Mouse (Mus musculus) right cerebral cortex, adult 18-20 months (tissue): ENCODE results near the gene Gpr68.
A peak's percentile ranks its signal among the peaks of the same experiment; 100 is the strongest.

Experiments
- DNase-seq: peaks from one replicate; pipeline ENCODE4 v3.0.0; 2022; ENCODE audit warnings: mixed read lengths

Gene Gpr68

DNA sequence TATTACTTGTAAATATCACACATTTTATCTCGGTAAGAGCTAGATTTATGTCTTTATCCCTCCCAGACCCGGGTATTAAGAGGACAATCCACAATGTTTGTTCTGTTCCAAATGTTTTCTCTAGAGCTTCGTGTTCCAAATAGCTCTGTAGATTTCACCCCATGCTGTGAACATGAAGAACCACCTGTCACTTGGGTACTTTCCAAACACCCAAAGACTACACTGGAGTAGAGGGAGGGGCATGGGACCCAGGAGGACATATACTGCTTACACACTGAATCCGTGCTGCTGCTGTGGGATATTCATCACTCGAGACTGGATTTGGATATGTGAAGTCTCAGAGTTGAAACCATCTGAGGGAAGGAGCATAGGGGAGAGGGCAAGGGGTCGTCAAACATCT lies 1.8 kb upstream of the Gpr68 start:
- no peak for DNase-seq

DNA sequence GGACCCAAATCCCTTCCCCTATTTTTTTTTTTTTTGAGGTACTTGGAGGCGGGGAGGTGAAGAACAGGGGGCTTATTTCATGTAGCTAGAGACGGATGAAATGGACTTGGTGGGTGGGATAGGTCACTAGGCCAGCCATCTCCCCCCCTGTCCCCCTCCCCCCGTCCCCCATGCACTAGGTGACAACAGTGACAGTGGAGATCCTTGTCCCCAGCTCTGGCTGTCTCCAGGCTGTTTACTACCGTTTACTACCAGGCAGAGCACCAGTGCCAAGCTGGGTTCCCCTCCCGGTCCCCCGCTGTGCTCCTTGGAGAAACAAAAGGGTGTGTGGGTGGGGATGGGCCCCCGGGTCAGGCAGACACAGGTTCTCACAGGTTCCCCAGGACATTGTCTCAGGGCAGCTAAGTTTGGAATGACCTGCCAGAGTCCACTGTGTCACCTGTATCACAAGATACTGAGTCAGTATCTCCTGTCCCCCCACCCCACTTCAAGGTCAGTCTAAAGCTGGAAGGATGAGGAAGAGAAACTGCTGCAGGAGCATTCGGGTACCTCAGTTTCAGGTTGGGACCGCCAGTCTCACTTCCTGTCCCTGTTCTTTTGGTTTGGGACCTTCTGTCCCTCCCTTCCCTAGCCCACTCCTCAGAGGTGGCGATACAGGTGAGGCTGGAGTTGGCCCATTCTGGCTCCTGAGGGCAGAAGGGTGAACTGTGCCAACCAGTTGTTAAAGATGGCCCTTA lies 468 bp upstream of the Gpr68 start:
- no peak for DNase-seq

DNA sequence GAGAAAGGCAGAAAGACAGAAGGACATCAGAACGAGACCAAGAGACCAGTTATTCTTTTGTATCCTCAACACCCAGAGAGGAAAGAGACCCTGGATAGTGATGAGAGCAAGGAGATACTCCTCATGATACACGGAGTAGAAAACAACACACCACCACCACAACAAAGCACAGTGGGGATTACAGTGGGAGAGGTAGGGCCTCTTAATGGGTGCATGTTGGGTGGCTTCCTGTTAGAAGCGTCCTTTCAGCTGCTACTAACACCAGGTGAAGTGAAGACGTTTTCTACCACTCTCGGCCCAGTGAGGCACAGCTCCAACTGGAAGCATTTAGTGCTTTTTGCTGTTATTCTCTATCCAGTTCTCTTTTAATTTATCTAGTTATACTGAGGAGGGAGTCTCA lies 1.1 kb downstream of the Gpr68 start:
- DNase-seq: no peak

DNA sequence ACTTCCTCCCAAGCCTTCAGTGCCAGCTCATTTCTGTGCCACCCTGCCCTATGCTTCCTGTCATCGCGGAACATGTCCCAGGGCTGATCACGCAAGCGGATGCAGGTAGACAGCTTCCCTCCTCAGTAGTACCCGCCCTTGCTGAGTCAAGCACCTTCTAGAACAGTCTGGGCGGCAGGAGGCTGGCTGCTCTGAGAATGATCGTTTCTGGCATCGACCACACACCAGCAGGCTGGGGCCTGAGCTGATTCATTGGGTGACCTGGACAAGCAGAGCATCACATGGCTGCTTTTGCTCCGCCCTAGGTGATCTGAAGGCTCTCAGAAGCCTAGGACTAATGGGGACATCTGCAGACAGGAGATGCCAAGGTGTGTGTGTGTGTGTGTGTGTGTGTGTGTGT lies 4.2 kb downstream of the Gpr68 start:
- no peak for DNase-seq

DNA sequence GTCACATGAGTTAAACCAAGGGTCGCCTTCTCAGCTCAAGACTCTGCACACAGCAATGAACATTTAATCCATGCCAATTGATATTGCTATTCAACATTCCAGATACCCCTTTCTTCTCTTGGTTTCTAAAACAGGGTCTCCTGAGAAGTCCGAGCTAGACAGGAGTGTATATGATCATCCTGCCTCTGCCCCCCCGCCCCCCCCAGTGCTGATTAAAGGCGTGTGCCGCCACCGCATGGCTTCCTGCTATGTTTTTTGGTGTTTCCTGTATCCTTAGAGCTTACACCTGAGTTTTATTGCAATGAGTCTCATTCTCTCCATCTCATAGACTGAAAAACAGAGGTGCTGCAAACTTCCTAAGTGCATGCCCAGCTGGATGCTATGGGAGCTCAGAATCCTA lies 6.6 kb downstream of the Gpr68 start:
- no peak for DNase-seq

DNA sequence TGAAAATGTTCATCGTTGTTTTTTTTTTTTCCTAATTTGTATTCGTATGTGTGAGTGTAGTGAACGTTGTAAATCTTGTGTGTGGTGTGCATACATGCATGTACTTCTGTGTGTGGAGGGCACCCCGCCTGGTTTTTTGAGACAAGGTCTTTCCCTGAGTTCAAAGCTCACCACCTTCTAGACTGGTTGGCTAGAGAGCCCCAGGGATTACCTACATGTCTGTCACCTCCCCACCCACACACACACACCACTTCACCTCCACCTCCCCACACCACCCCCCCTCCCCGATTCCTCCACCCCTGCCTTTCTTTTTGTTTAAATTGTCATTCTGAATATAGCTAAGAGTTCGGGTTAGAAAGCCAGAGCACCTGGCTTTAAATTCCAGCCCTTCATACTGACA lies 7.1 kb downstream of the Gpr68 start:
- no peak for DNase-seq

DNA sequence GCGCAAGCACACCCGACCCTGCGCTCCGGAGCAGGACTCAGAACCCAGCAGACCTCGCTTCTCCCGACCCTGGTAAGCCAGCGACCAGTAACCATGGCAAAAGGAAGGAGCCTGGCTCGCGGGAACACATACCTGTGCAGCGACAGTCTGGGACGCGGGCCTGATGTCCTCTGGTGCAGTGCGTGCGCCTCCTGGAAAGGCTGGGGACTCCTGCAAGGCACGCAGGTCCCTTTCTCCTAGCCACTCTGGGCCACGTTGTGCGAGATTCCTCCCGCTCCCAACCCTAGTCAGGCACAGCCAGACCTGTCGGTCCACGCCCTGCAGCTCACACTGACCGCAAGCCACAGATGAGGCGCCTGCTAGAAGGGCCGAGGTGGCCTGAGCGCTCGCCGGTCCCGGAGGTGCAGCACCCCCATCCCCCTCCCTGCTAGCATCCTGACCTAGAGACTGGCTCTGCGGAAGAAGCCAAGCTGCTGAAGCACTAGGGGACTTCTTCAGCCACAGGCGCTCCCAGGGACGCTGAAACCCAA lies 8.8 kb downstream of the Gpr68 start:
- DNase-seq: peak; percentile 51

DNA sequence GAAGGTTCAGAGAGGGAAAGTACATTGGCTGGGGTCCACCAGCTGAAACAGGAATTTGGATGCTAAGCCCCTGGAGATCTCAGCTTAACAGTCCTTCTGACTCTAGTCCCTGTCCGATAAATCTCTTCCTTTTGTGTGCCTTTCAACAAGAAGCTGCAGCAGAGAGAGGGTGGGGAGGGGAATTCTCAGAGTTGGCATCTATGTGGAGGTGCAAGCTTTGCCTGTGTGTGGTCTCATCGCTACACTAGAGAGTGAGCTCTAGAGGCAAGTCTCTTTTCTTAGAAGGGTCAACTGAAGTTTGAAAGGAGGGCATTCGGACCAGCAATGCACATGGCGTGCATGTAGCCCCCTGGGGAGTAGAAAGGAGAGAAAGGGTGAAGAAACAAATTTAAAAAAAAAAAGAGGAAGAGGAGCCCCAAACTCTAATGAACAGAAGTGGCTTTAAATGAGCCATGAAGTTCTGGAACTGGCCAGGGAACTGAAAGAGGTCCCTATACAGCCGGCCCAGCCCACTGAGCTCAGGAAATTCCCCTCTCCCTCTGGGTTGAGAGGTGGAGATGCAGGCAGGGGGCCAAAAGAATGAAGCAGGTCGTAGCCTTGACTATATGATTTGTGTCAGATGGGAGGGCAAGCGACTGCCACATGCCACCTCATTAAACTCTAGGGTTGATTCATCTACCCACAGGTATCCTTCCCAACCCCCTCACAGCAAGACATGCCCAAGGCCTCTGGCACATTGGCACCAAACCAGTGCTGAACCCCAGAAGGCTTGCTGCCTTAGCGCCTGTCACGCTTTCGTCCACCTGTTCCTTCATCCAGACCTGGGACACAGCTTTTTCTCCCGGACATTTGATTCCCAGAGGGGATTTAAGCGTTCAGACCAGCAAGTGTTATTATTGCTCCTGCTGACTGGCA lies 10.0 kb downstream of the Gpr68 start:
- DNase-seq: no peak

DNA sequence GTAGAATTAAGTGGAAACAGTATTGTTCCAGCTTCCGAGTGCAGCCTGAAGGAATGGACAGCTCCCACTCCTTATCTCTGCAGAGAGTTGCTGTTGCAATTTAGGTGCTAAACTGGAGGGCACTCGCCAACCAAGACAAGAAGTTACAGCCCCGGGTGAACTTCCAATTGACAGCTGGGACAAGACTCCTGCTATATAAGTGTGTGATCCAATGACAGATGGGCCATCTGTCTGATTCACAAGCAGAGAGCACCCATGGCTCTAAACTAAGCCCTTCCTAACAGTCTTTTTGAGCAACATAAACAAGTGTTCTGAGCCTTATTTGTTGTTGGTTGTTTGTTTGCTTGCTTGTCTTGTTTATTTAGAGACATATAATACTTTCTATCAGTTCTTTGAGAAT lies 11.3 kb downstream of the Gpr68 start:
- no peak for DNase-seq

DNA sequence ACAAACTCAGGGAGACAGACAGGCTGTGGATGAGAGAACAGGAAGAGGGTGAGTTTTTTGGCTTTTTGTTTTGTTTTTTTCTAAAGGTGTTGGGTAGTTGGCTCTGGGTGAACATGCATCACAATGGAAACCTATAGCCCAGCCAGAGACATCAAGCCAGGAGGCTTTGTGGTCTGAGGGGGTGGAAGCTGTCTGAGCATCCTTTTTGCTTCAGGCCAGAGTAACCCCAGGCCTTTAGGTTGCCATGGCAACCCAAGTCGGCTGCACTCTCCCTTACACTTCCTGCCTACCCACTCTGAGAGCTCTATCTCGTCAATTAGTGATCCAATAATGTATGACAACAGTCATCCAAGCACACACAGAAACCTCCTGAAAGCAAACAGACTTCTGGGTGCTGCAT lies 12.5 kb downstream of the Gpr68 start:
- DNase-seq: no peak

DNA sequence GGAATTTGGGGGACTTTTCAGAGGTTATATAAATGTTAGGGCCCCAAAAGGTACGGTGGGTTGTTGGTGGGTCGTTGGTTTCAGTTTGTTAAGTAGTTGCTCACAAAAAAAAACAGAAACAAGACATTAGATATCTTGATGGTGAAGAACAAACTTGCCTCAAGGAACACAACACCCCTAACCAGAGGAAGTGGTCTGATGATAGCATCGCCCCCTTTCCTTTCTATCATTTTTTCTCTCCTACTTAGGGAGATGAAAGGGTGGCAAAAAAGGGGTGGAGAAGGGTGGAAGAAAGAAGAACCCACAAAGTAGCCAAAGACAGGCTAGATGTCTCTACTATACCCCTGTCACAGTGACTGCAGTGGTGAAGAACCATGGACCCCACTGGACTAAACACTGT lies 17.4 kb downstream of the Gpr68 start:
- no peak for DNase-seq

DNA sequence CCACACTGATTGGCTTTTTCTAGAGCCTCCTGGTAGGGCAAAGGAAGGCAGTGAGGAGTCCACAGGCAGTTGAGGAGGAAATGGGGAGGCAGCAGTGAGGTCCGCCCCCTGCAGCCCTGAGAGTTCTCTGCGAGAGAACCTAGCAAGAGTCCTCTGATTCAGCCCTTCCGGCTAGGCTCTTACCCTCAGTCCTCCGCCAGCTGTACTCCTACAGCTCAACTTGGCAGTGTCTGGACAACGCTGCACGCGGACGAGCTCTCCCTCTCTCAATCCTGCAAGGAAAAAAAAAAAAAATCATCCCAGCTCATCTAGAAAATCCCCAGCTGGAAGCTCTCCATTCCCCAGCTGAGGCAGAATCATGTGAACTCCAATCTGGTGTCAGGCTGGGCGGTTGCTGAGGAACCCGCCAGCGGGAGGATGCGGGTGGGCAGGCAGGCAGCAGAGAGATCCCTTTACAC lies 20.2 kb downstream of the Gpr68 start:
- peak; percentile 89 for DNase-seq

DNA sequence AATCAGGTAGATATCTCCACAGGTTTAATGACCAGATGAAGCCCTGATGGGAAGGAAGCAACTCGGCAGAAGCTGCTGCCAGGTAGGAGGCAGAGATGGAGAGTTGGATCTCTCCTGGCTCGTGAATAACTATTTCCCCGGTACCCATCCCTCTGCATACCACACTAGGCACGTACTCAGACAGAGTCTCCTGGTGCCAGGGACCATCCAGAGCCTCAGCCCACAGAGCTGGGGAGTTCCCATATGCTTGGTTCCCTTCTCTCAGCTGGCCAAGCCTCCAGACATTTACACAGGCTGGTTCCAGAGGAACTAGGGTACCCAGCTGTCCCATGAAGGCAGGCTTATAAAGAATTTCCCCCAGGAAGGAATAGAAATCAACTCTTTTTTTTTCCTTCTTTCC lies 21.1 kb downstream of the Gpr68 start:
- peak; percentile 38 for DNase-seq

DNA sequence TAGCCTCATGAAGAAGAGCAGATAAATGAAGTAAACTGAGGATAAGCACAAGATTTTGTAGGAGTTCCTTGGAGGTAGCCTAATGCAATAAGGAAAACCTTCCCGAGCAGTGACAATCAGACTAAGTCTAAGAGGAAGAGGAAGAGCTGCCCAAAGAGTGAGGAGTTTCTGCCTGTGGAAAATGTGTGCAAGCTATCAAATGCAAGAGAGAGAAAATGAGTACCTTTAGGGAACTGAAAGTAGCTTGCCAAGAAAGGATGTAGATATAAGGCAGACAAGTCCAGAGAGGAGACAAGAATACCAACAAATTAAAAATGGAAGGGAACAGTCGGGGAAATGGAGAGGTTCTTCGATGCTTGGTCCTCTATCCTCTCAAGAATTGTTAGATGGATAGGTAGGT lies 22.4 kb downstream of the Gpr68 start:
- DNase-seq: no peak

DNA sequence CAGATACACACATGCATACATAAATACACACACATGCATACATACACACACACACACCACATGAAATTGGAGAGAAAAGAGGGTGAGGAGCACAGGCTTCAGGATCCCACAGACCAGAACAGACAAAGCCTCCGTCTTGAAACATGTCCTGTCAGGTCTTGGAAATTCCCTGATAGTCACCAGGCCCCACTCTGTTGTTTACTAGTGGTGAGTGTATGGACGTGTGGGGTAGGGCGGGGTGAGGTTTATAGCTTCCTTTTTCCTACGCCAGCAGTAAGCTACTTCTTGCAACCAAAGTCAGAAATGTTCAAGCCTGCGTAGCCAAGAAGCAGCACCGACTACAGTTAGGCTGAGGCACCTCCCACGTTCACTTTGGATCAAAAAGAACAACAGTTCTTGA lies 24.8 kb downstream of the Gpr68 start:
- no peak for DNase-seq

DNA sequence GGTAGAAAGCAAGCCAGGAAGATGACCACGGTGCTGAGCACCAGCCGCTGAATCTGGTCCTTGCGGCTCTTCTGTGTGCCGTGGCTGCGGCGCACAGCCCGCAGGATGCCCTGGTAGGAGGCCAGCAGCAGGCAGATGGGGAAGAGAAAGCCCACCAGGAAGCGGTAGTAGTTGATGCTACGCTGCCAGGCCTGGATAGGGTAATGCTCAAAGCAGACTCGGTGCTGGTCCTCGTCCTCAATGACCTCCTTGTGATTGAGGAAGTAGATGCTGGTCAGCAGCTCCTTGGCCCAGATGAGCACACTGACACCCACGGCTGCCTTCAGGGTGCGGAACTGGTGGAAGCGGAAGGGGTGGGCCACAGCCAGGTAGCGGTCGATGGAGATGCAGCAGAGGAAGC lies 29.4 kb downstream of the Gpr68 start:
- DNase-seq: no peak

DNA sequence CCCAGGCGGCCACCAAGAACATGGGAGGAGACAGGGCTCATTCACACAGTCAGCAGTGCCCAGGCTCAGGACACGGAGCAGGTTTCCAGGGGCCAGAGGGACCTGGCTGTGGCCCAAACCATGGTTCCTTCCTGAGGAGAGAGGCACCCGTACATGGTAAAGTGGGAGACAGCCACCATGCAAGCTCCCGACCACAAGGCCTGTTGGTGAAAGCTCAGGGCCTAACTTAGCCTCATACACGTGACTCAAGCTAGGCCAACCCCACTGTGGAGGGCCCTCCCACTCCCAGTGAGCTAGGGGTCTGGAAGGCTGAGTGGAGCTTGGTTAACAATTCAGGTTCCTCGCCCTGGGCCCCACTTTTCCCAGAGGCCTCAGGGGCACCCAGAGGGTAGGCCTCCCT lies 30.1 kb downstream of the Gpr68 start:
- DNase-seq: no peak

DNA sequence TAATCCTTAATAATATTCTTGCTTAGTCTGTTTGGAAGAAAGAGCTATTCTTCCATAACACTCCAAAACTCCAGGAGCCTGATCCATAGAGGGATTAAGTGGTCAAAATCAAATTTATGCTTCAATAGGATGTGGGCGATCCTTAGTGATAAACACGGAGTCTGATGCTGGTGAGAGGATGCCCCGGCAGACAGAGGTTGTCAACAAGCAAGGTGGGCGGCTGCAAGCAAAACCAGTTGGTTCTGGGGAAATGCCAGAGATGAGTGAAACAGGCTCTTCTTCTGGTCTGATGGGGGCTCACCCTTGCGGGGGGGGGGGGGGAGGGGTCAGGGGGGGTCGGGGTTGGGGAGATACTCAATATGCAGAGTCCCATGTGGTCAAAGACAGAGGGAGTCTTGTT lies 32.0 kb downstream of the Gpr68 start:
- DNase-seq: no peak

DNA sequence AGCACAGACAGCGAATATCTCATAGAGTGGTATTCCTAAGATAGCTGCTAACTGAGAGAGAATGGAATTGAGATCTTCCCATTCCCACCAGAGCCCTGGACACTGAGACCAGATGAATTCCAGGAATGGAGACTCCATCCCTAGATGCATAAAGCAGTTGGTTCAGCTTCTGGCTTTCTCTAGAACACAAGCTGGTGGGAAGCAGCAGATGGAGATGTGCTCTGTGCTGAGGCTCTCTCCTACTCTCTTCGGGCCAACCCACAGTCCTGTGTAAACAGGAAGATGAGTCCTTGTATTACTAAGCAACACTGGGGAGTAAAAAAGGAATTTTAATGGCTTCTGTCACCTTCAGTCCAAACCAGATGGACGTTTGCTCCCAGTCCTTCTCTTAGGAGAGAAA lies 32.4 kb downstream of the Gpr68 start:
- DNase-seq: peak; percentile 77

DNA sequence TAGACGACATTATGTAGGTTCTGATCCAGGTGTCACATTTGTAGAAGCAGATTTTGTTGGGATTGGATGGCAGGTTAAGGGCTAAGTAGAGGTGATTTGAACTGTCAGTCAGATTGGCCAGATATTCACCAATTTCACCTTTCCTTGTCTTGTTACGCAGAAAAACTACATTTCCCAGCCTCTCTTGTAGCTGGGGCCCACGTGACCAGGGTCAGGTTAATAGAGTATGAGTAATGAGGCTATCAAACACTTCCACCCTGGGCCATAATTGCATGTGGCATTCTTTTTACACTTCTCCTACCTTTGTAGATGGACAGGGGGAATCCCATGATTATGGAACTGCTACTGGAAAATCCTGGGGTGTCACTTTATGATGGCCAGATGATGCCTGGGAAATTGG lies 34.4 kb downstream of the Gpr68 start:
- DNase-seq: no peak

DNA sequence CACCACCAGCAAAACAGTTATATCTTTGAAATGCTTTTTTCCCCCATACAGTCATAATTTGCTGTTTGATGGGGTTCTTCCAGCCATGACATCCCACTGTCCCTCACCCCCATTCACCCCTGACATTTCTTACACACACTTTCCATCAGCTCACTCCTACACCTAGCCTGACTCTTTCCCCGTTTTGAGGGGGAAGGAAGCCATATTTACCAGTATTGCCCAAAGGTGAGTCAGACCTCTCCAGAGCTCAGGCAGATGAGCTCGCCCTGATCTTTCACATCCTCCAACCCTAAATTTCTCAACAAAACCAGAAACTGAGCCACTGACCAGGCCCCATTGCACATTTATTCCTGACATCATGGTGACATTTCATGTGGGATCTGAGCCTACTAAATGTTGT lies 36.2 kb downstream of the Gpr68 start:
- no peak for DNase-seq

DNA sequence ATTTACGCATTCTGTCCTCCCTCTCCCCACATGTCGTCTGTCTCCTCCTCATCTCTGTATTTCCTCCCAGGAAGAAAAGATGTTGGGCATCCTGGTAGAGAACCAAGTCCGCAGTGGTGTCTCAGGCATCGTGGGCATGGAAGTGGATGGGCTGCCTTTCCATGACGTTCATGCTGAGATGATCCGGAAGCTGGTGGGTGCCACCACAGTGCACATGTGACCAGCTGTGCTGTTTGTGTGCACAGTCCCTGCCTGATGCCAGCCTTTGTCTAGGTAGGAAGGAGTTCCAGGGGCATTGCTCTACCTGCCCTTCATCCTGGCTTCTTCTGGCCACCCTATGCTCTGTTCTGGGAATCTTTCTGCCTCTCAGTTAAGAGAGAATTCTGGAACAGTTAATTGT lies 36.8 kb downstream of the Gpr68 start:
- DNase-seq: no peak

DNA sequence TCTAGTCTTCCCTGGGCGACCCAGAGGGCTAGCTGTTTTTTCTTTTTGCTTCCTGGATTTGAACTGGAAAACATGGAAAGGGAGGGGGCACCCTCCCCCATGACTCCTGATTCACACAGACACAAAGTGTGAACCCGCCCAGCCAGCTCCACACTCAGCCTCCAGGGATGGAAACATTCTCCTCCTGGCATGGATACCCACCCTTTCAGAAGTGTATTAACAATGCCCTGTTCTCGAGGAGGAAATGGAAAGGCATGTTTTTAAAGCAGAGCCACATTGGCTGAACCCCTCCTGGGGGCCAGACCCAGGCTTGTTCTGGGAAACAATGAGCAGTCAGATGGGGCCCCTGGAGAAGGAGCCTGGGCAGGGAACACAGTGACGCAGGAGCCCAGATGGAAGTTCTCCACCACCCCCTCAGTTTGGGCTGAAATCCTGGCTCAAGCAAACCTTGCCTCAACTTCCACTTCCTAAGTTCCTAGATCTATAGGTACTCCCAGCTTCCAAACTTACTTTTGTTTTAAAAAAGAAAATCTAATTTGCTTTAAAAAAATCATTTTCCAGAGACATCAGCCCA lies 39.9 kb downstream of the Gpr68 start:
- peak; percentile 50 for DNase-seq

DNA sequence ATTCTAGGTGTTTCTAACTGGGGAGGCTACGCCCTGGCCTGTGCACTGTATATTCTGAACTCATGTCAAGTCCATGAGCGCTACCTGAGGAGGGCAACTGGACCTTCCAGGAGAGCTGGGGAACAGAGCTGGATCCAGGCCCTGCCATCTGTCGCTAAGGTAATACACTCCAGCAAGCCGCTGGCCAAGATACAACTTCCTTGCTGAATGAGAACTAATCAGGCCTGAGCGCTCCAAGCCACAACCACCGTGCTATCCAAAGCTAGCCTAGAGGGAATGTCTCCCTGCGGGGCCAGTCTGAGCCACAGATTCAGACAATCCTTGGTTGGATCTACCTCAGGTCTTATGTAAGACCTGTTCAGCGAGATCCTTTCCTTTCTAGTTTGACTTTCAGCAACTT lies 40.9 kb downstream of the Gpr68 start:
- DNase-seq: no peak
